ENCODE assay signal across 1 mouse cellular context in genomic region chr7:16900526-16900925, GRCm38 (mm10).
TF ChIP-seq lines count a peak whose summit lies in the region.

No protein-coding gene starts in this region.

TF ChIP-seq in CH12.LX, 34 proteins besides CTCF, POLR2A, EP300 and RAD21:
- TF ChIP-seq NRF1 (IDR thresholded peaks at IDR 0.05; ENCODE audit: low read depth, low read length), result no peak
- TF ChIP-seq KAT2A (IDR thresholded peaks at IDR 0.05; ENCODE audit: insufficient replicate concordance, low read length), result no peak
- TF ChIP-seq ETS1 (conservative IDR thresholded peaks at IDR 0.05; ENCODE audit: low read depth, low read length), result 0 out of 2 replicates have a peak, but pooled peaks have one; percentile 21
- TF ChIP-seq JUND (conservative IDR thresholded peaks at IDR 0.05; ENCODE audit: low read depth, low read length), result no peak
- no peak for TF ChIP-seq MEF2A (IDR thresholded peaks at IDR 0.05; ENCODE audit: borderline replicate concordance, low read depth, low read length)
- TF ChIP-seq HCFC1 (IDR thresholded peaks at IDR 0.05; ENCODE audit: low read depth, low read length), result no peak
- no peak for TF ChIP-seq POLR2AphosphoS2 (IDR thresholded peaks at IDR 0.05; ENCODE audit: low read depth, low read length)
- TF ChIP-seq CHD1 (IDR thresholded peaks at IDR 0.05; ENCODE audit: low read depth, low read length), result no peak
- no peak for TF ChIP-seq ZC3H11A (IDR thresholded peaks at IDR 0.05; ENCODE audit: low read depth, low read length)
- 0 out of 2 replicates have a peak, but pooled peaks have one; percentile 32 for TF ChIP-seq TBP (conservative IDR thresholded peaks at IDR 0.05; ENCODE audit: low read depth, low read length)
- TF ChIP-seq SIN3A (IDR thresholded peaks at IDR 0.05; ENCODE audit: low read length), result no peak
- peak; percentile 31 for TF ChIP-seq BHLHE40 (IDR thresholded peaks at IDR 0.05; ENCODE audit: low read depth, low read length)
- TF ChIP-seq MXI1 (IDR thresholded peaks at IDR 0.05; ENCODE audit: low read depth, low read length), result no peak
- no peak for TF ChIP-seq ZMIZ1 (IDR thresholded peaks at IDR 0.05; ENCODE audit: low read depth, low read length)
- no peak for TF ChIP-seq CHD2 (IDR thresholded peaks at IDR 0.05; ENCODE audit: low read length)
- no peak for TF ChIP-seq SMC3 (IDR thresholded peaks at IDR 0.05; ENCODE audit: low read depth, low read length)
